Mouse (Mus musculus): ENCODE data around the gene Pik3c2b. TPM values are rescaled to one million over a fixed set of nuclear protein-coding genes. Genes with fewer than 3 reads are reported as not detected.

Pik3c2b gene
- polyA plus RNA-seq, 1 experiment from 2014 or later = 15.5 TPM

DNA sequence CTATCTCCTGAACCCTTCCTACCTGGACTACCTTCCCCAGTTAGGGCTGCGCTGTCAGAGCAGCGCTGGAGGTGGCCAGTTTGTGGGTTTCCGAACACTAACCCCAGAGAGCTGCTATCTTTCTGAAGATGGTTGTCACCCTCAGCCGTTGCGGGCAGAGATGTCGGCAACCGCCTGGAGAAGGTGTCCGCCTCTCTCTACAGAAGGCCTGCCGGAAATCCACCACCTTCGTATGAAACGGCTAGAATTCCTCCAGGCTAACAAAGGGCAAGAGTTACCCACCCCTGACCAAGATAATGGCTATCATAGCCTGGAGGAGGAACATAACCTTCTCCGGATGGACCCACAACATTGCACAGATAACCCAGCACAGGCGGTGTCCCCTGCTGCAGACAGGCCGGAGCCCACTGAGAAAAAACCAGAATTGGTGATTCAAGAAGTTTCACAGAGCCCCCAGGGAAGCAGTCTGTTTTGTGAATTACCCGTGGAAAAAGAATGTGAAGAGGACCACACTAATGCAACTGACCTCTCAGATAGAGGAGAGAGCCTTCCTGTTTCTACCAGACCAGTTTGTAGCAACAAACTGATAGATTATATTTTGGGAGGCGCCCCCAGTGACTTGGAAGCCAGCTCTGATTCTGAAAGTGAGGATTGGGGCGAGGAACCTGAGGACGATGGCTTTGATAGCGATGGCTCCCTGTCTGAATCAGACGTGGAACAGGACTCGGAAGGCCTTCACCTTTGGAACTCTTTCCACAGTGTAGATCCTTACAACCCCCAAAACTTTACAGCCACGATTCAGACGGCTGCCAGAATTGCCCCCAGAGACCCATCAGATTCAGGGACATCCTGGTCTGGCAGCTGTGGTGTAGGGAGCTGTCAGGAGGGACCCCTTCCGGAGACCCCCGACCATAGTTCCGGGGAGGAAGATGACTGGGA, 87.2 kb downstream of the Pik3c2b start:
- H3K9ac ChIP-seq = peak overlapping the region; percentile 97
- H3K27ac ChIP-seq = peak overlapping the region; percentile 93; the same call in 1 of the 2 replicates
- peak overlapping the region; percentile 98 for H3K4me3 ChIP-seq
- H3K4me1 ChIP-seq = peaks cover 60% of the 10 kb centered on the region
- ATAC-seq = no peak
- peak overlapping the region; percentile 100 for H3K4me2 ChIP-seq
- H3K27me3 ChIP-seq = no peaks in the 10 kb centered on the region
- no peaks in the 10 kb centered on the region for H3K9me3 ChIP-seq (replicated peaks)
- peaks cover 21% of the 10 kb centered on the region for H3K36me3 ChIP-seq (ENCODE audit: poor library complexity, severe bottlenecking)
- 20% methylated on average over 26 of the region's 26 CpGs for WGBS

DNA sequence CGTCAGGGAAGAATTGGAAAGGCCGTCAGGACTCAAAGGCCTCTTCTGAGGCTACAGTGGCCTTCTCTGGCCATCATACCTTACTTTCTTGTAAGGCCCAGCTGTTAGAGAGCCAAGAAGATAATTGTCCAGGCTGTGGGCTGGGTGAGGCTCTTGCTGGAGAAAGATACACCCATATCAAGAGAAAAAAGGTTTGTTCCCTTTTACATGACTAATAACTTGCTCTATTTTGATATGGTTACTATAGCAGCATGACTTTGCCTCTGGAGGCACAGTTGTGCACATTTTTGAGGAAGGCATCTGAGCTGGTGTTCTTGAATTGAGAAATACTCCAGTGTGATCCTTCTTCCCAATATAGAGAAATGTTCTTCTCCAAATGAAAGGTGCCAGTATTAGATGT, 88.0 kb downstream of the Pik3c2b start:
- Histone ChIP-seq H3K27me3 (no peaks in the 10 kb centered on the region), H3K4me2 (peak overlapping the region; percentile 100), H3K9me3 (replicated peaks) (no peaks in the 10 kb centered on the region), H3K4me3 (peak overlapping the region; percentile 98), H3K27ac (no peak overlapping the region), H3K9ac (peak overlapping the region; percentile 97), H3K36me3 (ENCODE audit: poor library complexity, severe bottlenecking) (peaks cover 28% of the 10 kb centered on the region), H3K4me1 (peaks cover 60% of the 10 kb centered on the region)
- WGBS = 15% methylated on average over 2 of the region's 2 CpGs
- ATAC-seq = no peak

DNA sequence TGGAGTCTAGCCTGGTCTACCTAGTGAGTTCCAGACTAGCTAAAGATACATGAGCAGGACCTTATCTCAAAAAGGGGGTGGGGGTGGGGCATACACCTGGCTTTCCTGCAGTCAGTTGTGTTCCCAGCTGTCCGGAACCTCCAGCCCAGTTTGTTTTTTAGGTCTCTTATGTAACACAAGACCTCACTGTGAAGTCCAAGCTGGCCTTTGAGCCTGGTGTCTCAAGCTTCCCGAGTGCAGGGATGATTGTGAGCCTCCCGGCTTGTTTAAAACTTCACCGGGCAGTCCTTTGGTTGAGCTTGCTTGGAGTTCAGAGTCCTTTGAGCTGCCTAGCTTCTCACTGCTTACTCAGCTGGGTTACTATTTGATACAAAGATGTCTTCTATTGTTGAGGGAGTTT, 88.6 kb downstream of the Pik3c2b start:
- no peak for ATAC-seq
- Histone ChIP-seq H3K36me3 (ENCODE audit: poor library complexity, severe bottlenecking) (peaks cover 35% of the 10 kb centered on the region), H3K4me2 (peak overlapping the region; percentile 100), H3K9me3 (replicated peaks) (no peaks in the 10 kb centered on the region), H3K4me1 (peaks cover 60% of the 10 kb centered on the region), H3K27me3 (no peaks in the 10 kb centered on the region), H3K27ac (no peak overlapping the region), H3K4me3 (peak overlapping the region; percentile 98), H3K9ac (peak overlapping the region; percentile 97)
- WGBS = 31% methylated on average over 4 of the region's 4 CpGs

DNA sequence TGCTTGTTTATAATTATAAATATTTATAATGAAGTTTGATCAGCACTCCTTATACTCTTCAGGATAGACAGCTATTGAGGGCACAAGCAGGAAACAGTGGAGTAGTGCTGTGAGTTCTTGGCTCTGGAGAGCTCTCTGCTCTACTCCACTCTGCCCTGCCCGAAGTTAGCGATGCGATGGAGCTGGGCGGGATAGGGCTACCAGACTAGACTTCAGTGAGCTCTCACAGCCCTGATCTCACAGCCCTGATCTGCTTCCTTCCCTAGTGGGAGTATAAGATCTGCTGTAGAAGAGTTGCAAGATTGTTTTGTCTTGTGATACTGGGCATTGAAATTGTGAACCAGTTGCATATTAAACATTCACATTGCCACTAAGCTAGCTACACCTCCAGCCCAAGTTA, 89.4 kb downstream of the Pik3c2b start:
- H3K9me3 ChIP-seq (replicated peaks) = no peaks in the 10 kb centered on the region
- peak overlapping the region; percentile 98 for H3K4me3 ChIP-seq
- 54% methylated on average over 4 of the region's 4 CpGs for whole genome bisulfite sequencing
- no peak overlapping the region for H3K27ac ChIP-seq
- peak overlapping the region; percentile 100 for H3K4me2 ChIP-seq
- H3K27me3 ChIP-seq = no peaks in the 10 kb centered on the region
- ATAC-seq = no peak
- H3K4me1 ChIP-seq = peaks cover 52% of the 10 kb centered on the region
- peaks cover 41% of the 10 kb centered on the region for H3K36me3 ChIP-seq (ENCODE audit: poor library complexity, severe bottlenecking)
- H3K9ac ChIP-seq = peak overlapping the region; percentile 97

DNA sequence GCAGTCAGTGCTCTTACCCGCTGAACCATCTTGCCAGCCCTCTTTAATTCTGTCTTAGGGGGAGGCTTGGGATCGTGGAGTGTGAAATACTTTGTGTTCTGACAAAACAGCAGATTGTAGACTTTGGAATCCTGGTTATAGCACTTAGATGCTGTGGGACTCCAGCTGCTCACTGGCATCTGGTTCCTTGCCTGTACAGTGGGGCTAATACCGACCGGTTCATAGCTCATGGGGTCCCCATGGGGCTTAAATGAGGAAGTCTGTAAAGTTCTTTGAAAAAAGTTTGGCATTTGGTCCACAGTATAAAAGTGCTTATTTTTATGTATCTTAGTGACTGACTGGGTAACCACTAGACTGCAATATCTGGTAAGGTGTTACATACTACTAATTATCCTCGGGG, 90.3 kb downstream of the Pik3c2b start:
- 0 out of 2 replicates have a peak overlapping the region, but pooled peaks have one; percentile 1 for H3K9ac ChIP-seq
- peak overlapping the region; percentile 100 for H3K4me2 ChIP-seq
- no peak overlapping the region for H3K27ac ChIP-seq
- H3K27me3 ChIP-seq = no peaks in the 10 kb centered on the region
- peak overlapping the region; percentile 17; the same call in 1 of the 2 replicates for H3K4me3 ChIP-seq
- WGBS = 70% methylated on average over 5 of the region's 5 CpGs
- peaks cover 51% of the 10 kb centered on the region for H3K36me3 ChIP-seq (ENCODE audit: poor library complexity, severe bottlenecking)
- no peak for ATAC-seq
- H3K4me1 ChIP-seq = peaks cover 45% of the 10 kb centered on the region
- no peaks in the 10 kb centered on the region for H3K9me3 ChIP-seq (replicated peaks)

DNA sequence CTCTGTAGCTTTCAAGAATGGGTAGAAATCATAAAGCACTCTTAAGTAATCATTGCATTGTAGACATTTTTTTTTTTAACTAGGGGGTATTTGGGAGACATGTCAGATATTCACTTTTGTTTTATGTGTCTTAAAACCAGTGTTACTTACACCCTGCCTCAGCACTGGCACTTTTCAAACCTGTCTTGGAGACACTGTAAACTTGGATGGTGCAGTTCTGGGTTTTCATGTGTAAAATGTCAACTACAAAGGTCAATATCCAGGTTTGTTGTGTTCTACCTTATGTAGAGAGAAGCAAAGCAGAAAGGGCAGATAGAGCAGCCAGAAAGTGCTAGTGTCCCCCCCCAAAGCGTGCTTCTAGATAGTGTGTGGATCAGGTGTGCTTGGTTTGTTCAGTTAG, 92.9 kb downstream of the Pik3c2b start:
- peaks cover 66% of the 10 kb centered on the region for H3K36me3 ChIP-seq (ENCODE audit: poor library complexity, severe bottlenecking)

DNA sequence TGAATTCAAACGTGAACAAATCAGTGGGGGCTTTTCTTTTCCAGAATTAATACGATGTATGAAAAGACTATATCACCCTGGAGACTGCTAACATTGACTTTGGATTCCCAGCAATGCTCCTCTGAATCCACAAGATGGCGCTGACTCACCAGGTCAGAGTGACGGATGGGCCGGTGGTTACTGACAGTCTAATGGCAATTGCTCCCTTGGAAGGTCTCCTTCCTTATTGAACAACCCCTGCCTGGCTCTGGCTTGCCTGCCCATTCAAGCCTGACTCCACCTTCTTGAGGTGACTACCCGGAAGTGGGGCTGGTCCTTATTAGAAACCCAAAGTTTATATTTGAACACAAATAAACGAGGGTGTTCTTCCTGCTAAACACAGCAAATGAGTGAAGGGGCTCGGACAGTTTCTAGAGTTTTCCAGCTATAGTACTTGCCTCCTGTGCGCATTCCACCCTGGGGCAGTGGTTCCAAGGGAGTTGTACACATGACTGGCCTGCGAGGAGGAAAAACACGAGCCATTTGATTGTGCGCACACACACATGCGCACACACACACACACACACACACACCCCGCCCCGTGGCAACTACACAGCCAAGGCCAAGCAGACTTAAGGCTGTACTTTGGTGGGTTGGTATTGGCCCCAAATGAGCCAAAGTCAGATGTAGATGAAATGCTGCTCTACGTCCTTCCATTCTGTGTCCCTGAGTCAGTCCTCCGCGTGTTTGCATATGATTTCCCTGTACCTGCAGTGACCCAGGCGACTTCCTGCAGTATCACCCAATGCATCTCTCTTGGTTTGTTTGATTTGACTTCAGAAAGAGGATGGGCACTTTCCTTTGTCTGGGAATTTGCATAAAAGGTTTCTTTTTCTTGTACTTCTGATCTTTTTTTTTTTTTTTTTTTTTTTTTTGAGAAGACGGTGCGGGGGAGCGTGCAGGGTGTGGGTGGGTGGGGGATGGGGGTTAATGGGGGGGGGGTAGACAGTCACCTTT, 100.8 kb downstream of the Pik3c2b start:
- peak; percentile 45; the same call in 1 of the 2 replicates for ATAC-seq
- no peak overlapping the region for H3K27ac ChIP-seq
- no peak overlapping the region for H3K4me2 ChIP-seq
- WGBS = 65% methylated on average over 22 of the region's 22 CpGs
- no peak overlapping the region for H3K4me3 ChIP-seq
- peaks cover 11% of the 10 kb centered on the region for H3K36me3 ChIP-seq (ENCODE audit: poor library complexity, severe bottlenecking)
- no peak overlapping the region for H3K9ac ChIP-seq
- H3K9me3 ChIP-seq (replicated peaks) = 0 out of 2 replicates have a peak, but pooled peaks cover 5% of the 10 kb centered on the region
- H3K27me3 ChIP-seq = no peaks in the 10 kb centered on the region
- no peaks in the 10 kb centered on the region for H3K4me1 ChIP-seq

More for the DNA sequence above, 92.9 kb downstream of the Pik3c2b start:
- Histone ChIP-seq H3K4me2 (no peak overlapping the region), H3K4me3 (no peak overlapping the region), H3K27me3 (no peaks in the 10 kb centered on the region), H3K9ac (no peak overlapping the region), H3K27ac (no peak overlapping the region), H3K9me3 (replicated peaks) (no peaks in the 10 kb centered on the region), H3K4me1 (peaks cover 33% of the 10 kb centered on the region)
- WGBS = 95% methylated on average over 1 of the region's 1 CpGs
- no peak for ATAC-seq

DNA sequence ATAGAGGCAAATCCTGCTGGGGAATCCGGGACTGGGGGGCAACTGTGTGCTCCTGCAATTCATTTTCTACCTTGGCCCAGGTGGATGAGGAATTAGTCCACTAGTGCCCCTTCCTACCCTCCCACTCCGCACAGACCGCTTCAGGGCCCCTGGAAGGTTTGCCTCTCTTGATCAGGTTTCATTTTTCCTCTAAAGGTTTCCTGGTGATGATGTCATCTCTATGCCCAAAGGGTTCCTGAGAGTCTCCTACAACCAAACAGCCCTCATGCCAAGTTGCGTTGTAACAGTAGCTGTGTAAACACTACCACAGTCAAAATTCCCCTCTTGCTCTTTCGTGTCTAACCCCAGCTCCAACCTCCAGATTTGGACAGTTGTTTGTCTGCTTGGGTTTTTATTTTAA, 101.9 kb downstream of the Pik3c2b start:
- Histone ChIP-seq H3K9ac (no peak overlapping the region), H3K27ac (no peak overlapping the region), H3K9me3 (replicated peaks) (0 out of 2 replicates have a peak, but pooled peaks cover 5% of the 10 kb centered on the region), H3K27me3 (no peaks in the 10 kb centered on the region), H3K4me3 (no peak overlapping the region), H3K4me1 (no peaks in the 10 kb centered on the region), H3K36me3 (ENCODE audit: poor library complexity, severe bottlenecking) (peaks cover 4% of the 10 kb centered on the region; the same call in 1 of the 2 replicates), H3K4me2 (no peak overlapping the region)
- WGBS = 82% methylated on average over 5 of the region's 5 CpGs
- no peak for ATAC-seq

DNA sequence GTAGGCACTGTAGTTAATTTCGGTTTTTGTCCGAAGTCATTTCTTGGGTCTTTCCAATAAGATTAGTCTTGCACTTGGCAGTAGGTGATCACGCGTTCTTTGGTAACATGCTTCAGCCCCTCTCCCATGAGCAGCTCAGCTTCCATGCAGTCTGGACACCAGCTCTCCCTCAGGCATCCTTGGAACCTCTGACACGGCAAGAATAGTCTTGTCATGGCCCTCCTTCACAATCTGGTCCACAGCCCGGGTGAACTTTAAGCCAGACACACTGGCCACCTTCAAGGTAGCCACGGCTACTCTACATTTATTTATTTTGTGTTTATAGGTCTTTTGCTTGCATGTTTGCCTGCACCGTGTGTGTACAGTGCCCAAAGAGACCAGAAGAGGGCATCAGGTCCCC, 102.7 kb downstream of the Pik3c2b start:
- no peak for ATAC-seq
- no peak overlapping the region for H3K27ac ChIP-seq
- H3K4me1 ChIP-seq = no peaks in the 10 kb centered on the region
- H3K4me2 ChIP-seq = no peak overlapping the region
- H3K36me3 ChIP-seq (ENCODE audit: poor library complexity, severe bottlenecking) = no peaks in the 10 kb centered on the region
- H3K9ac ChIP-seq = no peak overlapping the region
- H3K27me3 ChIP-seq = no peaks in the 10 kb centered on the region
- no peak overlapping the region for H3K4me3 ChIP-seq
- WGBS = 95% methylated on average over 8 of the region's 8 CpGs
- H3K9me3 ChIP-seq (replicated peaks) = 0 out of 2 replicates have a peak, but pooled peaks cover 5% of the 10 kb centered on the region

DNA sequence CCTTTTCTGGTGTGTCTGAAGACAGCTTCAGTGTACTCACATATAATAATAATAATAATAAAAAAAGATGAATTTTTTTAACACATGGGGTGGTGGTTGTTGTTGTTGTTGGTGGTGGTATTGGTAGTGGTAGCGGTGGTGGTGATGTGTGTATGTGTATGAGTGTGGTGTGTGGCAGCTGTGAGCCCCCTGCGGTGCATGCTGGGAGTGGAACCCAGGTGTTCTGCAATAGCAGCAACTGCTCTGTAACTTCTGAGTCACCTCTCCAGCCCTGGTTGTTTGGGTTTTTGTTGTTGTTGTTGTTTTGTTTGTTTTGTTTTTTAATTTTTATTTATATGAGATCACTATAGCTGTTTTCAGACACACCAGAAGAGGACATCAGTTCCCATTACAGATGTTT, 105.1 kb downstream of the Pik3c2b start:
- ATAC-seq = no peak
- Histone ChIP-seq H3K36me3 (ENCODE audit: poor library complexity, severe bottlenecking) (no peaks in the 10 kb centered on the region), H3K27me3 (no peaks in the 10 kb centered on the region)

DNA sequence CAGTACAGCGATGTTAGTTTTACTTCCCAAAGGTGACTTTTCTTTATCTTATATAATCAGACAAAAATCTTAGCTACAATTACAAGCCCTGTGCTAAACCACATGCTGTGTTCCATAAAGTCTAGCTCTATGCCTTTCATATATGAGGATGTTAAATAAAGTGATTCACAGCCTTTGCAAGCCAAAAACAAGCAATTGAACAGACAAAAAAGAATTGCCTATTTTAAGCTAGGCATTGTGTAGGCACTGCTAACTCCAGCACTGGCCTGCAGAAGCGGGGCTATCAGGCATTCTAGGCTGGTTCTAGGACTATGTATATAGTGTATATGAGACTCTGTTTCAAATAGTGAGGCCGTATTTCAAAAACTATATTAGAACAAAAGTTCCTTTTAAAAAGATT, 106.7 kb downstream of the Pik3c2b start:
- Histone ChIP-seq H3K36me3 (ENCODE audit: poor library complexity, severe bottlenecking) (no peaks in the 10 kb centered on the region), H3K4me1 (no peaks in the 10 kb centered on the region), H3K27ac (no peak overlapping the region), H3K9me3 (replicated peaks) (0 out of 2 replicates have a peak, but pooled peaks cover 5% of the 10 kb centered on the region), H3K4me2 (no peak overlapping the region), H3K4me3 (no peak overlapping the region), H3K27me3 (no peaks in the 10 kb centered on the region), H3K9ac (no peak overlapping the region)
- WGBS = 93% methylated on average over 3 of the region's 3 CpGs
- ATAC-seq = no peak

More for the DNA sequence above, 105.1 kb downstream of the Pik3c2b start:
- H3K9me3 ChIP-seq (replicated peaks) = 0 out of 2 replicates have a peak, but pooled peaks cover 5% of the 10 kb centered on the region
- H3K27ac ChIP-seq = no peak overlapping the region
- 100% methylated on average over 2 of the region's 2 CpGs for WGBS
- H3K4me2 ChIP-seq = no peak overlapping the region
- H3K4me1 ChIP-seq = no peaks in the 10 kb centered on the region
- no peak overlapping the region for H3K4me3 ChIP-seq
- H3K9ac ChIP-seq = no peak overlapping the region
